ENCODE assay signal across 1 mouse cellular context in genomic region chr4:152009076-152010051, GRCm38 (mm10).
A peak's percentile ranks its signal among the peaks of the same experiment; 100 is the strongest.
TF ChIP-seq lines count a peak whose summit lies in the region.

No protein-coding gene starts in this region.

TF ChIP-seq in CH12.LX, 34 proteins besides CTCF, POLR2A, EP300 and RAD21 (continued from another document):
- TF ChIP-seq MAX (IDR thresholded peaks at IDR 0.05; ENCODE audit: low read length) (peak; percentile 43; the same call in 1 of the 2 replicates), MYC (IDR thresholded peaks at IDR 0.05; ENCODE audit: low read depth, low read length) (no peak), POLR2AphosphoS2 (IDR thresholded peaks at IDR 0.05; ENCODE audit: low read depth, low read length) (no peak), SIN3A (IDR thresholded peaks at IDR 0.05; ENCODE audit: low read length) (no peak), CHD1 (IDR thresholded peaks at IDR 0.05; ENCODE audit: low read depth, low read length) (no peak), UBTF (IDR thresholded peaks at IDR 0.05; ENCODE audit: low read depth, low read length) (peak; percentile 92), E2F4 (IDR thresholded peaks at IDR 0.05; ENCODE audit: insufficient replicate concordance, low read depth, low read length) (no peak), NELFE (IDR thresholded peaks at IDR 0.05; ENCODE audit: low read depth, low read length) (no peak), JUND (conservative IDR thresholded peaks at IDR 0.05; ENCODE audit: low read depth, low read length) (no peak), MXI1 (IDR thresholded peaks at IDR 0.05; ENCODE audit: low read depth, low read length) (peak; percentile 84), ZC3H11A (IDR thresholded peaks at IDR 0.05; ENCODE audit: low read depth, low read length) (no peak), TBP (conservative IDR thresholded peaks at IDR 0.05; ENCODE audit: low read depth, low read length) (no peak), USF1 (IDR thresholded peaks at IDR 0.05; ENCODE audit: low read depth, low read length) (no peak)
TF ChIP-seq in CH12.LX: peak in this region for 6.
